Mouse (Mus musculus): Measurements from ENCODE around the gene Ppp1r36. TPM values are rescaled to one million over a fixed set of nuclear protein-coding genes. Genes with fewer than 3 reads are reported as not detected.

The Ppp1r36 gene
- total and polyA plus RNA-seq, 3 experiments = not detected

GRCm38 (mm10) chr12:76418346-76418745 is 1.0 kb downstream of the Ppp1r36 start:
- no peak overlapping the region for H3K4me2 ChIP-seq (ENCODE audit: insufficient read depth, low read depth, poor library complexity, severe bottlenecking)
- TF ChIP-seq ZC3H11A (IDR thresholded peaks at IDR 0.05; ENCODE audit: low read depth, low read length) = no peak
- TF ChIP-seq NRF1 (IDR thresholded peaks at IDR 0.05; ENCODE audit: low read depth, low read length) = no peak
- TF ChIP-seq RAD21 (IDR thresholded peaks at IDR 0.05; ENCODE audit: low read depth, low read length) = peak; percentile 2
- TF ChIP-seq CHD2 (IDR thresholded peaks at IDR 0.05; ENCODE audit: low read length) = no peak
- in situ Hi-C loops (cut with MboI; ENCODE audit: low pct_ligation_motif_present, low pct_unique_long_range_greater_than_20kb, low sequenced_read_pairs) = no loop called here

GRCm38 (mm10) chr12:76425256-76425655 is 7.9 kb downstream of the Ppp1r36 start:
- Histone ChIP-seq H3K9me3 (replicated peaks; ENCODE audit: low read length) (peaks cover 2% of the 10 kb centered on the region), H3K36me3 (replicated peaks in 1 of 2; ENCODE audit: control insufficient read depth in 1 of 2, insufficient read depth in 1 of 2, low read length in 1 of 2) (no peaks in the 10 kb centered on the region), H3K4me1 (ENCODE audit: control insufficient read depth in 1 of 2, insufficient read depth in 2 of 2) (peaks cover 0 to 7% of the 10 kb centered on the region in 2 experiments; a peak in 1 of 4 replicates), H3K4me2 (ENCODE audit: insufficient read depth, low read depth, poor library complexity, severe bottlenecking) (no peak overlapping the region), H3K27me3 (replicated peaks) (no peaks in the 10 kb centered on the region), H3K27ac (ENCODE audit: insufficient read depth, low read depth) (no peak overlapping the region), H3K79me2 (replicated peaks; ENCODE audit: control insufficient read depth, extremely low read depth, insufficient read depth, poor library complexity, severe bottlenecking) (no peaks in the 10 kb centered on the region), H3K4me3 (replicated peaks in 1 of 3; ENCODE audit: low read depth in 2 of 3, low read length in 2 of 3, poor library complexity in 1 of 3) (no peak overlapping the region), H3K9ac (ENCODE audit: insufficient read depth, low read depth) (no peak overlapping the region)
- in situ Hi-C loops (cut with MboI; ENCODE audit: low pct_ligation_motif_present, low pct_unique_long_range_greater_than_20kb, low sequenced_read_pairs) (no loop called here), dilution Hi-C loops (cut with MboI; ENCODE audit: extremely low pct_ligation_motif_present, extremely low pct_unique_long_range_greater_than_20kb, low sequenced_read_pairs) (no loop called here)
- TF ChIP-seq USF2 (conservative IDR thresholded peaks at IDR 0.05; ENCODE audit: low read depth, low read length) = no peak
- no peak for TF ChIP-seq MYC (IDR thresholded peaks at IDR 0.05; ENCODE audit: low read depth, low read length)
- no peak for TF ChIP-seq NRF1 (IDR thresholded peaks at IDR 0.05; ENCODE audit: low read depth, low read length)
- TF ChIP-seq E2F4 (IDR thresholded peaks at IDR 0.05; ENCODE audit: insufficient replicate concordance, low read depth, low read length) = no peak
- no peak for DNase-seq (ENCODE audit: extremely low read depth)

More at GRCm38 (mm10) chr12:76418346-76418745, 1.0 kb downstream of the Ppp1r36 start:
- Histone ChIP-seq H3K79me2 (replicated peaks; ENCODE audit: control insufficient read depth, extremely low read depth, insufficient read depth, poor library complexity, severe bottlenecking) (no peaks in the 10 kb centered on the region), H3K36me3 (replicated peaks in 1 of 2; ENCODE audit: control insufficient read depth in 1 of 2, insufficient read depth in 1 of 2, low read length in 1 of 2) (no peaks in the 10 kb centered on the region), H3K4me1 (ENCODE audit: control insufficient read depth in 1 of 2, insufficient read depth in 2 of 2) (peaks cover 6 to 12% of the 10 kb centered on the region in 2 experiments), H3K9ac (ENCODE audit: insufficient read depth, low read depth) (no peak overlapping the region), H3K27ac (ENCODE audit: insufficient read depth, low read depth) (no peak overlapping the region), H3K27me3 (replicated peaks) (no peaks in the 10 kb centered on the region), H3K4me3 (replicated peaks in 1 of 3; ENCODE audit: low read depth in 2 of 3, low read length in 2 of 3, poor library complexity in 1 of 3) (no peak overlapping the region), H3K9me3 (replicated peaks; ENCODE audit: low read length) (peaks cover 11% of the 10 kb centered on the region)
- no peak for DNase-seq (ENCODE audit: extremely low read depth)
- dilution Hi-C loops (cut with MboI; ENCODE audit: extremely low pct_ligation_motif_present, extremely low pct_unique_long_range_greater_than_20kb, low sequenced_read_pairs) = no loop called here

GRCm38 (mm10) chr12:76427546-76427945 is 10.2 kb downstream of the Ppp1r36 start:
- dilution Hi-C loops (cut with MboI; ENCODE audit: extremely low pct_ligation_motif_present, extremely low pct_unique_long_range_greater_than_20kb, low sequenced_read_pairs) = no loop called here

More at GRCm38 (mm10) chr12:76427546-76427945, 10.2 kb downstream of the Ppp1r36 start:
- H3K36me3 ChIP-seq (replicated peaks in 1 of 2; ENCODE audit: control insufficient read depth in 1 of 2, insufficient read depth in 1 of 2, low read length in 1 of 2) = no peaks in the 10 kb centered on the region
- H3K4me2 ChIP-seq (ENCODE audit: insufficient read depth, low read depth, poor library complexity, severe bottlenecking) = no peak overlapping the region
- H3K27ac ChIP-seq (ENCODE audit: insufficient read depth, low read depth) = no peak overlapping the region
- no peak for DNase-seq (ENCODE audit: extremely low read depth)
- TF ChIP-seq ZKSCAN1 (IDR thresholded peaks at IDR 0.05; ENCODE audit: borderline replicate concordance, low read depth, low read length) (no peak), ZMIZ1 (IDR thresholded peaks at IDR 0.05; ENCODE audit: low read depth, low read length) (no peak), CHD1 (IDR thresholded peaks at IDR 0.05; ENCODE audit: low read depth, low read length) (no peak), SIN3A (IDR thresholded peaks at IDR 0.05; ENCODE audit: low read length) (no peak), MAX (IDR thresholded peaks at IDR 0.05; ENCODE audit: low read length) (no peak), SMC3 (IDR thresholded peaks at IDR 0.05; ENCODE audit: low read depth, low read length) (no peak), PAX5 (IDR thresholded peaks at IDR 0.05; ENCODE audit: low read length) (no peak), ETS1 (conservative IDR thresholded peaks at IDR 0.05; ENCODE audit: low read depth, low read length) (no peak), JUND (conservative IDR thresholded peaks at IDR 0.05; ENCODE audit: low read depth, low read length) (no peak), MEF2A (IDR thresholded peaks at IDR 0.05; ENCODE audit: borderline replicate concordance, low read depth, low read length) (no peak), E2F4 (IDR thresholded peaks at IDR 0.05; ENCODE audit: insufficient replicate concordance, low read depth, low read length) (no peak), ZNF384 (IDR thresholded peaks at IDR 0.05; ENCODE audit: low read depth, low read length) (no peak)
- peaks cover 0 to 7% of the 10 kb centered on the region in 2 experiments; a peak in 1 of 4 replicates for H3K4me1 ChIP-seq (ENCODE audit: control insufficient read depth in 1 of 2, insufficient read depth in 2 of 2)
- H3K4me3 ChIP-seq (replicated peaks in 1 of 3; ENCODE audit: low read depth in 2 of 3, low read length in 2 of 3, poor library complexity in 1 of 3) = no peak overlapping the region
- no peaks in the 10 kb centered on the region for H3K79me2 ChIP-seq (replicated peaks; ENCODE audit: control insufficient read depth, extremely low read depth, insufficient read depth, poor library complexity, severe bottlenecking)
- in situ Hi-C loops (cut with MboI; ENCODE audit: low pct_ligation_motif_present, low pct_unique_long_range_greater_than_20kb, low sequenced_read_pairs) = no loop called here
- H3K9me3 ChIP-seq (replicated peaks; ENCODE audit: low read length) = peaks cover 2% of the 10 kb centered on the region
- no peaks in the 10 kb centered on the region for H3K27me3 ChIP-seq (replicated peaks)
- no peak overlapping the region for H3K9ac ChIP-seq (ENCODE audit: insufficient read depth, low read depth)

Data from CH12.LX (cell line).